In the genomic region with DNA sequence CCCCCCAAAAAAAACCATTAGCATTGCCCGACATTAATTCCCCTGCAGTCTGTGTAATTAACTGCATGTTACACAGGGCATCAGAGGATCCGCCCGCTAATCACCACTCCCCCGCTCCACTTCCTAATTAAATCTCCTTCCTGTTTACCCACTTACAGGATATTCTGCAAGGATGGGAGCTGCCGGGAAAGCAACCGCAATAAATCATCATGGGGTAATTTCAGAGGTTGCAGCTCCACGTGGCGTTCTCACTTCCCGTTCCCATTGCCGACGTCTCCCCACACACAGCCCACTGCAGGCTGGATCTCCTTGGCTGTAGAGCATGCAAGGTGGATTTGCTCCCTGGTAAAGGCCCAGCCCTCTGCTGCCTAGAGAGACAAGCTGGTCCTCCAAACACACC, we compare ENCODE assay signal across 9 mouse cellular contexts. TPM values are rescaled to one million over a fixed set of nuclear protein-coding genes. Genes with fewer than 3 reads are reported as not detected.
DNase-seq lines count a peak whose midpoint lies in the region; ATAC-seq lines count a peak whose summit lies in the region.
"Had no signal": no experiment of that assay in that cellular context is flagged by ENCODE, and none has a peak within 500 bp of the region (broad histone marks: within the 10 kb centered on the region; RNA-seq: fewer than 3 reads in every experiment).

No protein-coding gene starts in this region.

- no peaks in the 10 kb centered on the region for H3K36me3 ChIP-seq in neural tube, embryonic 13.5 days
- no peaks in the 10 kb centered on the region for H3K36me3 ChIP-seq in limb, embryonic 11.5 days (ENCODE audit: control insufficient read depth, insufficient read depth, low read length)
- no peaks in the 10 kb centered on the region for H3K36me3 ChIP-seq in stomach, embryonic 16.5 days (ENCODE audit: control insufficient read depth, insufficient read depth, low read length)
- H3K36me3 ChIP-seq: heart, embryonic 13.5 days had no signal

- H3K9me3 ChIP-seq in neural tube, embryonic 13.5 days = no peaks in the 10 kb centered on the region
- no peaks in the 10 kb centered on the region for H3K9me3 ChIP-seq in limb, embryonic 11.5 days (ENCODE audit: control insufficient read depth, low read length)
- no peaks in the 10 kb centered on the region for H3K9me3 ChIP-seq in stomach, embryonic 16.5 days (replicated peaks; ENCODE audit: control insufficient read depth, low read length)
- H3K9me3 ChIP-seq: heart, embryonic 13.5 days had no signal

- DNase-seq in adrenal gland, adult (ENCODE audit: inconsistent age in 2 of 2, low spot score in 1 of 2) = peak; percentile 29 to 60
- no peak for DNase-seq in adrenal gland, postnatal 25 days
- no peak for DNase-seq in neural tube, embryonic 10.5 days (ENCODE audit: extremely low spot score, low spot score)
- peak; percentile 48 for DNase-seq in limb, embryonic 11.5 days (ENCODE audit: low spot score)
- DNase-seq in spleen, postnatal 4 days (ENCODE audit: low spot score in 2 of 2) = no peak
- no peak for DNase-seq in thymus, adult 18-20 months

- peak; percentile 78 for ATAC-seq in neural tube, embryonic 13.5 days (ENCODE audit: low read depth)
- ATAC-seq in limb, embryonic 11.5 days (ENCODE audit: insufficient number of reproducible peaks, low FRiP score, low TSS enrichment, low read depth) = no peak
- peak; percentile 53; the same call in 1 of the 2 replicates for ATAC-seq in stomach, embryonic 16.5 days (ENCODE audit: insufficient read depth, low FRiP score)

- H3K27me3 ChIP-seq in neural tube, embryonic 13.5 days = no peaks in the 10 kb centered on the region
- no peaks in the 10 kb centered on the region for H3K27me3 ChIP-seq in limb, embryonic 11.5 days (ENCODE audit: control insufficient read depth, insufficient read depth, low read length)
- H3K27me3 ChIP-seq in stomach, embryonic 16.5 days (ENCODE audit: control insufficient read depth, insufficient read depth, low read length) = no peaks in the 10 kb centered on the region

- H3K4me1 ChIP-seq in neural tube, embryonic 13.5 days (replicated peaks) = peaks cover 30% of the 10 kb centered on the region
- peaks cover 3% of the 10 kb centered on the region; the same call in 1 of the 2 replicates for H3K4me1 ChIP-seq in limb, embryonic 11.5 days (ENCODE audit: control insufficient read depth, insufficient read depth, low read length)
- no peaks in the 10 kb centered on the region for H3K4me1 ChIP-seq in stomach, embryonic 16.5 days (ENCODE audit: control insufficient read depth, insufficient read depth, low read length)
- H3K4me1 ChIP-seq: heart, embryonic 13.5 days had no signal

- no peak overlapping the region for H3K4me2 ChIP-seq in neural tube, embryonic 13.5 days
- H3K4me2 ChIP-seq in limb, embryonic 11.5 days (ENCODE audit: low read depth, severe bottlenecking) = no peak overlapping the region
- no peak overlapping the region for H3K4me2 ChIP-seq in stomach, embryonic 16.5 days (ENCODE audit: low read depth, low read length)
- H3K4me2 ChIP-seq: heart, embryonic 13.5 days had no signal

- H3K27ac ChIP-seq in neural tube, embryonic 13.5 days (replicated peaks) = peak overlapping the region; percentile 81
- no peak overlapping the region for H3K27ac ChIP-seq in limb, embryonic 11.5 days (replicated peaks; ENCODE audit: low read depth, low read length)
- H3K27ac ChIP-seq in stomach, embryonic 16.5 days (ENCODE audit: low read length) = no peak overlapping the region; the same call in 1 of the 2 replicates
- H3K27ac ChIP-seq: heart, embryonic 13.5 days had no signal

- no peak overlapping the region for H3K9ac ChIP-seq in neural tube, embryonic 13.5 days
- H3K9ac ChIP-seq in limb, embryonic 11.5 days (ENCODE audit: low read length) = no peak overlapping the region
- no peak overlapping the region for H3K9ac ChIP-seq in stomach, embryonic 16.5 days (ENCODE audit: low read length)
- H3K9ac ChIP-seq: heart, embryonic 13.5 days had no signal

- WGBS in neural tube, embryonic 13.5 days = 24% methylated on average over 11 of the region's 11 CpGs
- 8% methylated on average over 11 of the region's 11 CpGs for WGBS in limb, embryonic 11.5 days
- WGBS in stomach, embryonic 16.5 days = 22% methylated on average over 11 of the region's 11 CpGs

- no peak overlapping the region for H3K4me3 ChIP-seq in neural tube, embryonic 13.5 days
- H3K4me3 ChIP-seq in limb, embryonic 11.5 days (ENCODE audit: low read depth, low read length) = no peak overlapping the region
- no peak overlapping the region for H3K4me3 ChIP-seq in stomach, embryonic 16.5 days (replicated peaks; ENCODE audit: low read length)
- H3K4me3 ChIP-seq: heart, embryonic 13.5 days had no signal

RNA-seq across cellular contexts. Expression of gene Ppp1r26, which starts 45.0 kb away (rescaled TPM):
- 5.5 and 9.6 TPM in 2 replicates for total RNA-seq in adrenal gland, postnatal 25 days (2021)
- polyA plus RNA-seq in neural tube, embryonic 13.5 days (2015; fragmentation: Nextera tagmentation; extraction: Ambion mirVana) = 10.3 and 11.1 TPM in 2 replicates
- polyA plus RNA-seq in limb, embryonic 11.5 days (2014; fragmentation: Nextera tagmentation; extraction: Ambion mirVana) = 5.3 and 5.4 TPM in 2 replicates
- polyA plus RNA-seq in stomach, embryonic 16.5 days (2015; fragmentation: Nextera tagmentation; extraction: Ambion mirVana) = 3.3 and 4.2 TPM in 2 replicates

Comparison
In these comparisons a context has a peak if more than half of its experiments do, and no peak if none do; other contexts are left out.
1. DNase-seq: peak in adrenal gland, adult (2 of 2) and limb, embryonic 11.5 days (single experiment); none in adrenal gland, postnatal 25 days (single experiment), neural tube, embryonic 10.5 days (single experiment), spleen, postnatal 4 days (0 of 2) and thymus, adult 18-20 months (0 of 2).